Mouse (Mus musculus): ENCODE measurements around the gene Elk4. TPM values are rescaled to one million over a fixed set of nuclear protein-coding genes. Genes with fewer than 3 reads are reported as not detected.

Elk4 gene
- polyA plus RNA-seq, 1 experiment from 2014 or later = 17.8 TPM

DNA sequence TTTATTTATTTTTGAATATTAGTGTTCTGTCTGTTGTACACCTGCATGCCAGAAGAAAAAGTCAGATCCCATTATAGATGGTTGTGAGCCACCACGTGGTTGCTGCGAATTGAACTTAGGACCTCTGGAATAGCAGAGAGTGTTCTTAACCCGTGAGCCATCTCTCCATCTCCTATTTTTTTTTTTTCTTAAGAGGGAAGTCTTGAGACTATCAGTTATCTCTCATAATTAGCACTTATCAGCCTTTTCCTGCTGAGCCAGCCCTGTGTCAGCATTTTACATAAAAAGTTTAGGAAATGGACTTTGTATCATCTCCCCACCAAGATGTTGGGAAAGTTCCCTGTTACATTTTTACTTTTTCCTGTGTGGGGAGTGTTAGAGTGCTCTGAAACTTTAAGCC lies 14.7 kb downstream of the Elk4 start:
- Histone ChIP-seq H3K4me1 (ENCODE audit: control insufficient read depth, insufficient read depth, low read length) (peaks cover 3% of the 10 kb centered on the region), H3K4me3 (ENCODE audit: low read length) (no peak overlapping the region), H3K27ac (ENCODE audit: low read length) (no peak overlapping the region), H3K36me3 (ENCODE audit: control insufficient read depth, insufficient read depth) (peaks cover 63% of the 10 kb centered on the region), H3K27me3 (ENCODE audit: control insufficient read depth, insufficient read depth, low read length) (no peaks in the 10 kb centered on the region), H3K9me3 (replicated peaks; ENCODE audit: control insufficient read depth, low read length) (no peaks in the 10 kb centered on the region), H3K9ac (ENCODE audit: low read length) (no peak overlapping the region), H3K4me2 (ENCODE audit: low read depth, low read length) (no peak overlapping the region)
- no peak for ATAC-seq (replicated peaks; ENCODE audit: extremely low read depth, insufficient read depth, low FRiP score)
- WGBS = 76% methylated on average over 3 of the region's 3 CpGs

DNA sequence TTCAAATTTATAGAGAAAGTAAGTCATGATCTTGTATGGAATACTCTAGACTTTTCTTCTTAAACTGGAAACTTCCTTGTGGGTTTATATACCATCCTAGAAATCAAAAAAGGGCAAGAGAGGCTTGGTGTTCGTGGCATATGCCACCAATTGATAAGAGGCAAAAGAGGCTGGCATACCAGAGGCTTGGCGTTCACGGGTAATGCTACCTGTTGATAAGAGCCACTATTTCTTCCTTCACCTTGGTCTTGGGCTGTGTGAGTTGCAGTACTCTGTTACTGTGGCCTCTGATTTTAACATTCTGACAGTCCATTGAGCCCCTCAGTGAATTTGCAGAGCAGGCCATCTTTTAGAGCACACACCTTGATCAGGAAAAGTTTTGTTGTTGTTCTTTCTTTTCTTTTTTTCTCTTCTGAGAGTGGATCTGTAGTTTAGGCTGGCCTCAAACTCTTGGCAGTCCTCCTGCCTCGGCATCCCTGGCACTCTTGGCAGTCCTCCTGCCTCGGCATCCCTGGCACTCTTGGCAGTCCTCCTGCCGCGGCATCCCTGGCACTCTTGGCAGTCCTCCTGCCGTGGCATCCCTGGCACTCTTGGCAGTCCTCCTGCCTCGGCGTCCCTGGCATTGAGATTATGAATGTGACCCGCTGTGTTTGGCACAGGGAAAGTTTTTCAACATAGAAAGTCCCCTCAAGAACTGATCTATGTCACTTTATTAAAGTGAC lies 19.7 kb downstream of the Elk4 start:
- 76% methylated on average over 11 of the region's 11 CpGs for WGBS
- peaks cover 40% of the 10 kb centered on the region for H3K36me3 ChIP-seq (ENCODE audit: control insufficient read depth, insufficient read depth)
- no peaks in the 10 kb centered on the region for H3K9me3 ChIP-seq (replicated peaks; ENCODE audit: control insufficient read depth, low read length)
- H3K4me1 ChIP-seq (ENCODE audit: control insufficient read depth, insufficient read depth, low read length) = peaks cover 3% of the 10 kb centered on the region
- ATAC-seq (replicated peaks; ENCODE audit: extremely low read depth, insufficient read depth, low FRiP score) = no peak
- H3K27ac ChIP-seq (ENCODE audit: low read length) = no peak overlapping the region
- no peak overlapping the region for H3K4me2 ChIP-seq (ENCODE audit: low read depth, low read length)
- H3K27me3 ChIP-seq (ENCODE audit: control insufficient read depth, insufficient read depth, low read length) = no peaks in the 10 kb centered on the region
- no peak overlapping the region for H3K9ac ChIP-seq (ENCODE audit: low read length)
- H3K4me3 ChIP-seq (ENCODE audit: low read length) = no peak overlapping the region

DNA sequence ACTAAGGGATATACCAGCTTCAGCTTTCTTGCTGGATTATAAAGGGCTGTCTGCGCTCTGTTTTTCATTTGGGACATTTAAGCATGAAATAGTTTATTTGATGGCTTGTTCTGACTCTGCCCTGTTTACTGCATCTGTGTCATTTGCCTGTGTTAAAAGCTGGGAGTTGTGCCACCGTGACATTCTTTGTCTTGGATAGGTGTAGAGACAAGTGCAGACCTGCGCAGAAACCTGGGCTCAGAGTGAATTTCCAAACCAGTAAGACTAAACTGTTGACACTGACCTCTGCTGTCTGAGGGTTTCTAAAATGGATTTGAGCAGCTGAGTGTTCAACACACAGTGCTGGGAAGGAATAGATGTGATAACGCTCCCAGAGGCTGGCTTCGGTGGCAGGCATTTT lies 20.6 kb downstream of the Elk4 start:
- H3K36me3 ChIP-seq (ENCODE audit: control insufficient read depth, insufficient read depth) = peaks cover 34% of the 10 kb centered on the region
- WGBS = 81% methylated on average over 5 of the region's 5 CpGs

DNA sequence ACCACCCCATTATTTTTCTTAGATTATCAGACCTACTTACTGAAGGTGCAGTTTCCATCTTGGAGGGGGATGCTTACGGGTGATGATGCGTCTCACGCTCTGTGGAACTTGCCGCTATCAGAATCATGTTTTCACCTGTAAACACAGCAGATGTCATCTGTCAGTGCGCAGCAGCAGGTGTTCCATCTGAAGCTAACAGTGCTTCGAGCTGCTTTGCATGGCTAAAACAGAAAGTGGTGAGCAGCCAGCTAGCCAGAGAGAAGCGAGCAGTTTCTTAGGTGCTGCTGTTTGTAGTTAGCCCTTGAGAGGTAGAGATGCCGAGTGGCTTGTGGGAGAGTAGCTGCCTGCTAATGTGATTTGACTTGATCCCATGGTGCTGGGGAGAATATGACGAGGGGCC lies 21.0 kb downstream of the Elk4 start:
- WGBS = 89% methylated on average over 9 of the region's 9 CpGs
- H3K9ac ChIP-seq (ENCODE audit: low read length) = no peak overlapping the region
- no peak for ATAC-seq (replicated peaks; ENCODE audit: extremely low read depth, insufficient read depth, low FRiP score)
- H3K4me1 ChIP-seq (ENCODE audit: control insufficient read depth, insufficient read depth, low read length) = peaks cover 3% of the 10 kb centered on the region
- no peak overlapping the region for H3K27ac ChIP-seq (ENCODE audit: low read length)
- H3K36me3 ChIP-seq (ENCODE audit: control insufficient read depth, insufficient read depth) = peaks cover 30% of the 10 kb centered on the region
- no peaks in the 10 kb centered on the region for H3K27me3 ChIP-seq (ENCODE audit: control insufficient read depth, insufficient read depth, low read length)
- H3K4me3 ChIP-seq (ENCODE audit: low read length) = no peak overlapping the region
- no peak overlapping the region for H3K4me2 ChIP-seq (ENCODE audit: low read depth, low read length)
- H3K9me3 ChIP-seq (replicated peaks; ENCODE audit: control insufficient read depth, low read length) = no peaks in the 10 kb centered on the region

More for the DNA sequence above, 20.6 kb downstream of the Elk4 start:
- no peak for ATAC-seq (replicated peaks; ENCODE audit: extremely low read depth, insufficient read depth, low FRiP score)
- Histone ChIP-seq H3K27me3 (ENCODE audit: control insufficient read depth, insufficient read depth, low read length) (no peaks in the 10 kb centered on the region), H3K9ac (ENCODE audit: low read length) (no peak overlapping the region), H3K4me1 (ENCODE audit: control insufficient read depth, insufficient read depth, low read length) (peaks cover 3% of the 10 kb centered on the region), H3K27ac (ENCODE audit: low read length) (no peak overlapping the region), H3K4me3 (ENCODE audit: low read length) (no peak overlapping the region), H3K9me3 (replicated peaks; ENCODE audit: control insufficient read depth, low read length) (no peaks in the 10 kb centered on the region), H3K4me2 (ENCODE audit: low read depth, low read length) (no peak overlapping the region)

DNA sequence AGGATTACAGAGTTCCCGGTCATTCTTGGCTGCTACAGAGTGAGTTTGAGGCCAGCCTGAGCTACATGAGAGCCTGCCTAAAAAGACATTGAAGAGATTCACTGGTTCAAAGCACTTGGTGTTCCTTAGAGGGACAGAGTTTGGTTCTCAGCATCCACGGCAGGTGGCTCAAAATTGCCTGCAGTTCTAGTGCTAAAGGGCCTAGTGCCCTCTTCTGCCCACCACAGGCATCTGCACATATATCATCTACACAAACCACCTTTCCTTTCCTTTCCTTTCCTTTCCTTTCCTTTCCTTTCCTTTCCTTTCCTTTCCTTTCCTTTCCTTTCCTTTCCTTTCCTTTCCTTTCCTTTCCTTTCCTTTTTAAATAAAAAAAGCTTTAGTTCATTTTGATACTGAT lies 23.2 kb downstream of the Elk4 start:
- Histone ChIP-seq H3K9me3 (replicated peaks; ENCODE audit: control insufficient read depth, low read length) (no peaks in the 10 kb centered on the region), H3K4me3 (ENCODE audit: low read length) (no peak overlapping the region), H3K27ac (ENCODE audit: low read length) (no peak overlapping the region), H3K4me2 (ENCODE audit: low read depth, low read length) (no peak overlapping the region), H3K36me3 (ENCODE audit: control insufficient read depth, insufficient read depth) (peaks cover 16% of the 10 kb centered on the region), H3K9ac (ENCODE audit: low read length) (no peak overlapping the region), H3K4me1 (ENCODE audit: control insufficient read depth, insufficient read depth, low read length) (no peaks in the 10 kb centered on the region), H3K27me3 (ENCODE audit: control insufficient read depth, insufficient read depth, low read length) (no peaks in the 10 kb centered on the region)
- 76% methylated on average over 2 of the region's 2 CpGs for WGBS
- ATAC-seq (replicated peaks; ENCODE audit: extremely low read depth, insufficient read depth, low FRiP score) = no peak

DNA sequence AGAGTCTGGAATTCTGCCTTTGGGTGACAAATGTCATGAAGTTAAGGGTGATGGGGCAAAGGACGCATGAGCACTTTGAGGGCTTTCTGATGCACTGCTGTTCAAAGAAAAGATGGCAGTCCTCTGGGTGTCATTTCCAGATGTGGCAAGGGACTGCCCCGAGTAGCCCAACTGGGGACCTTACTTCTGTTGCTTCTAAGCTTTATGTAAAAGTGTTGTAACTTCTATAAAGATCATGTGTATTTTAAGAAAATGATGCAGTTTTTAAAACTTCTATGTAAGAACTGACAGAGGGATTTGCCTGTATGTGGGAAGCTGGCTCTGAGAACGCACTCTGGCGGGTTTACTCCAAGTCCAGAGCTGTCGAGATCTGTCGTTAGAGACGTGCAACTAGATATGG lies 24.8 kb downstream of the Elk4 start:
- Histone ChIP-seq H3K4me2 (ENCODE audit: low read depth, low read length) (no peak overlapping the region), H3K9ac (ENCODE audit: low read length) (no peak overlapping the region), H3K27me3 (ENCODE audit: control insufficient read depth, insufficient read depth, low read length) (no peaks in the 10 kb centered on the region), H3K9me3 (replicated peaks; ENCODE audit: control insufficient read depth, low read length) (no peaks in the 10 kb centered on the region), H3K27ac (ENCODE audit: low read length) (no peak overlapping the region), H3K36me3 (ENCODE audit: control insufficient read depth, insufficient read depth) (peaks cover 11% of the 10 kb centered on the region), H3K4me3 (ENCODE audit: low read length) (no peak overlapping the region), H3K4me1 (ENCODE audit: control insufficient read depth, insufficient read depth, low read length) (no peaks in the 10 kb centered on the region)
- ATAC-seq (replicated peaks; ENCODE audit: extremely low read depth, insufficient read depth, low FRiP score) = no peak
- WGBS = 73% methylated on average over 7 of the region's 7 CpGs

DNA sequence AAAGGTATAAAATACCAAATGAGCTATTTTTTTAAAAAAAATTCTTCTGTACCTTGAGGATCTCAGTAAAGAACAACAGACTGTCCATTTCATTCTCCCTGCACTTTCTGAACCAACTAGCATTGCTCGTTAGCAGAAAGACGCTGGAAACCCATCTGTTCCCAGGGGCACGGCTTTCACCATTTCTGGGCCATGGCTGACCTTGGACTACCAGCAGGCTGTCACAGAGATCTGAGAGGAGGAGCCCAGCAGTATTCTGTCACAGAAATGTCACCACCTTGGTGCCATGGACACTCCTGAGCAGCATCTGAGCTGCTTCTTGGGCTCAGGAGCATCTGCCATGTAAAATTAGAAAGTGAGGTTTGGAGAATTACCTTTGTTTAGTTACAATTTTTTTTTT lies 30.3 kb downstream of the Elk4 start:
- Histone ChIP-seq H3K9me3 (replicated peaks; ENCODE audit: control insufficient read depth, low read length) (no peaks in the 10 kb centered on the region), H3K4me3 (ENCODE audit: low read length) (no peak overlapping the region)
- 79% methylated on average over 3 of the region's 3 CpGs for WGBS

DNA sequence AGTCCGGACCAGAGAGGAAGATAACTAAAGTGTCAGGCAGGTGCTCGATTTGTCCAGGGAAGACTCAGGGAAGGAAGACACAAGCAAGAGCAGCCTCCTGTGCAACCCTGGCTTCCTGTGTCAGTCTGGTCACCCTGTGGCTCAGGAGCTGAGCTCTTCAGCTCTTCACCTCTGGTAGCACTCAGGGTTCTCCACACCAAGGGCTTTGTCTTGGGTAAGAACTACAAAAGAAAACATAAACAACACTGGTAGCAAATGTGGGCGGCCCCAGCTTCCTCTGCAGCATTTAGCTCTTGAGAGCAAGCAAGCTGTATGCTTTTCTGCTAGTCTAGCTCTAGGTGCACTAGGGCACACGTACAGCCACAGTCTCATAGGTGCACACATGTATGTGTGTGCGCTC lies 31.3 kb downstream of the Elk4 start:
- no peak overlapping the region for H3K27ac ChIP-seq (ENCODE audit: low read length)
- WGBS = 65% methylated on average over 5 of the region's 5 CpGs

More for the DNA sequence above, 30.3 kb downstream of the Elk4 start:
- Histone ChIP-seq H3K4me1 (ENCODE audit: control insufficient read depth, insufficient read depth, low read length) (peaks cover 2% of the 10 kb centered on the region; the same call in 1 of the 2 replicates), H3K9ac (ENCODE audit: low read length) (no peak overlapping the region), H3K27ac (ENCODE audit: low read length) (no peak overlapping the region), H3K27me3 (ENCODE audit: control insufficient read depth, insufficient read depth, low read length) (no peaks in the 10 kb centered on the region), H3K4me2 (ENCODE audit: low read depth, low read length) (no peak overlapping the region), H3K36me3 (ENCODE audit: control insufficient read depth, insufficient read depth) (0 out of 2 replicates have a peak, but pooled peaks cover 3% of the 10 kb centered on the region)
- no peak for ATAC-seq (replicated peaks; ENCODE audit: extremely low read depth, insufficient read depth, low FRiP score)

DNA sequence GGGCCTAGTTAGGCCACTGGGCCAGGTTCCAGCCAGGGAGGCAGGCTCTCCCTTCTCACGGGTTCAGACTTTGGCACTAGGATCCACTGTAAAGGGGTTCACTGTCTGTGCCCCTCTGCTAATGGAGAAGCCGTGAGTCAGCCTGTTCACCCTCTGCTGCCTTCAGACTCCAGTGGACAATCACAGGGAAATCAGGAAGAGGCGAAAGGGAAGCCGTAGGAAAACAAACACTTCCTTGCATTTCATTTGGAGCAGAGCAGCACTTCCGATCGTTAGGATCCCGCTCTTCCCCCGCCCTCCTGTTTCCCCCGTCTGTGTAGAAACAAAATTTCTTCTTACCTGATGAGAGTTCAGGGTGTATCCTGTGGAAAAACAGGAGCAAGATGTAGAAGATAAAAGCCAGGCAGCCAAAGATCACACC lies 32.8 kb downstream of the Elk4 start:
- Histone ChIP-seq H3K4me1 (ENCODE audit: control insufficient read depth, insufficient read depth, low read length) (peaks cover 2% of the 10 kb centered on the region; the same call in 1 of the 2 replicates), H3K4me2 (ENCODE audit: low read depth, low read length) (no peak overlapping the region), H3K27me3 (ENCODE audit: control insufficient read depth, insufficient read depth, low read length) (no peaks in the 10 kb centered on the region), H3K4me3 (ENCODE audit: low read length) (no peak overlapping the region), H3K27ac (ENCODE audit: low read length) (peak overlapping the region; percentile 75), H3K9me3 (replicated peaks; ENCODE audit: control insufficient read depth, low read length) (no peaks in the 10 kb centered on the region), H3K36me3 (ENCODE audit: control insufficient read depth, insufficient read depth) (0 out of 2 replicates have a peak, but pooled peaks cover 2% of the 10 kb centered on the region), H3K9ac (ENCODE audit: low read length) (no peak overlapping the region)
- ATAC-seq (replicated peaks; ENCODE audit: extremely low read depth, insufficient read depth, low FRiP score) = peak; percentile 59
- 64% methylated on average over 9 of the region's 9 CpGs for WGBS

More for the DNA sequence above, 31.3 kb downstream of the Elk4 start:
- Histone ChIP-seq H3K9me3 (replicated peaks; ENCODE audit: control insufficient read depth, low read length) (no peaks in the 10 kb centered on the region), H3K4me3 (ENCODE audit: low read length) (no peak overlapping the region), H3K4me1 (ENCODE audit: control insufficient read depth, insufficient read depth, low read length) (peaks cover 2% of the 10 kb centered on the region; the same call in 1 of the 2 replicates), H3K36me3 (ENCODE audit: control insufficient read depth, insufficient read depth) (0 out of 2 replicates have a peak, but pooled peaks cover 3% of the 10 kb centered on the region), H3K9ac (ENCODE audit: low read length) (no peak overlapping the region), H3K27me3 (ENCODE audit: control insufficient read depth, insufficient read depth, low read length) (no peaks in the 10 kb centered on the region), H3K4me2 (ENCODE audit: low read depth, low read length) (no peak overlapping the region)
- ATAC-seq (replicated peaks; ENCODE audit: extremely low read depth, insufficient read depth, low FRiP score) = no peak
